Mouse (Mus musculus) limb, embryonic 14.5 days (tissue): Measurements from ENCODE around the gene Oser1. TPM values are rescaled to one million over a fixed set of nuclear protein-coding genes. Genes with fewer than 3 reads are reported as not detected.

ENCODE experiments used
- ATAC-seq: fragments of 200-750 bp; cut with Nextera tagmentation; 2 replicates; pipeline ENCODE4 v1.8.0; 2017; ENCODE audit warnings: low read depth, moderate number of reproducible peaks, moderate TSS enrichment; ENCODE audit not compliant: low FRiP score
- DNase-seq: peaks from one replicate; pipeline ENCODE4 v3.0.0-alpha.2; 2015; ENCODE audit warnings: low spot score
- H3K27ac ChIP-seq: fragments of 300-500 bp; sonication (generic); replicated peaks from 2 replicates; pipeline ENCODE4 v1.5.1; 2014; ENCODE audit warnings: low read depth, mild to moderate bottlenecking, low read length, moderate library complexity, mixed read lengths
- H3K27me3 ChIP-seq: fragments of 300-500 bp; sonication (generic); 2 replicates; pipeline ENCODE4 v1.6.1; 2014; ENCODE audit warnings: low read length, mixed read lengths; ENCODE audit not compliant: control insufficient read depth, insufficient read depth
- H3K36me3 ChIP-seq: fragments of 300-500 bp; sonication (generic); 2 replicates; pipeline ENCODE4 v1.6.1; 2014; ENCODE audit warnings: mild to moderate bottlenecking, low read length, moderate library complexity, mixed read lengths; ENCODE audit not compliant: control insufficient read depth, insufficient read depth
- H3K4me1 ChIP-seq: fragments of 300-500 bp; sonication (generic); 2 replicates; pipeline ENCODE4 v1.6.1; 2014; ENCODE audit warnings: antibody characterized with exemption, low read length, mixed read lengths; ENCODE audit not compliant: control insufficient read depth, insufficient read depth
- H3K4me2 ChIP-seq: fragments of 300-500 bp; sonication (generic); replicated peaks from 2 replicates; pipeline ENCODE4 v1.6.1; 2014; ENCODE audit warnings: low read depth, mild to moderate bottlenecking, low read length, moderate library complexity; ENCODE audit not compliant: severe bottlenecking
- H3K4me3 ChIP-seq: fragments of 300-500 bp; sonication (generic); replicated peaks from 2 replicates; pipeline ENCODE4 v1.5.1; 2014; ENCODE audit warnings: low read length
- H3K9ac ChIP-seq: fragments of 300-500 bp; sonication (generic); 2 replicates; pipeline ENCODE4 v1.6.1; 2014; ENCODE audit warnings: mild to moderate bottlenecking, low read depth, low read length, moderate library complexity; ENCODE audit not compliant: severe bottlenecking
- H3K9me3 ChIP-seq: fragments of 300-500 bp; sonication (generic); 2 replicates; pipeline ENCODE4 v1.6.1; 2016; ENCODE audit warnings: low read length; ENCODE audit not compliant: control insufficient read depth
- POLR2A ChIP-seq: fragments of 200-500 bp; IDR thresholded peaks from 2 replicates; pipeline ENCODE4 v1.8.0; 2012; ENCODE audit warnings: inconsistent platforms, mild to moderate bottlenecking, moderate library complexity, borderline replicate concordance; ENCODE audit not compliant: insufficient read depth, insufficient read length; ENCODE audit errors: extremely low read depth
- WGBS: fragments of 180-500 bp; shearing (Covaris S2); extraction: QIAGEN DNeasy Blood & Tissue Kit; methylation state at CpG from one replicate; pipeline ENCODE4 v1.1.7; 2014; 5-methylcytosine and 5-hydroxymethylcytosine counted together
- polyA plus RNA-seq, 2 experiments: library from polyadenylated mRNA; depleted of rRNA in 1 of 2; stranded (reverse) in 1 of 2; unstranded in 1 of 2; fragments of >200 nt; fragmentation: Nextera tagmentation in 1 of 2; extraction: Ambion mirVana in 1 of 2; gene quantifications; 2 replicates each; pipeline versions ENCODE4 v1.2.1 to v1.2.3; 2012 to 2014

Oser1 gene
- polyA plus RNA-seq, 2 experiments = 33.8 to 85.8 TPM

DNA sequence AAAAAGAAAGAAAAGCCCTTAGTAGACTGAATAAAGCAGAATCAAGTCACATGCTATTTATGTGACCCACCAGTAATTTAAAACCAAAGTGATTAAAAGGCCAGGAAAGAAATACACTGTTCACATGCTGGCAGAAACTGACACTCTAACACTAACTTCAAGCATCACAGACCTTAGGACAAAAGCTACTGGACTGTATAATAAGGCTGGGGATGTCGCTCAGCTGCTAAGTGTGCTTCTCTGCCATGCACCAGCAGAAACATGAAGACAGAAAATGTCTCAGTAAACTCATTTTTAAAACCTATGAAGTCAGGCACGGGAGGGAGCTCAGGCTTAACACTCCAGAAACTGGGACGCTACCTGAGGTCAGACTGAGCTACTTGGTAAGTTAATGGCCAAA is 14.3 kb downstream of the Oser1 start:
- WGBS = 86% methylated on average over 3 of the region's 3 CpGs
- DNase-seq (no peak), ATAC-seq (no peak)
- Histone ChIP-seq H3K27me3 (no peaks in the 10 kb centered on the region), H3K9me3 (no peaks in the 10 kb centered on the region), H3K27ac (no peak overlapping the region), H3K4me3 (no peak overlapping the region), H3K36me3 (peaks cover 69% of the 10 kb centered on the region), H3K9ac (no peak overlapping the region), H3K4me1 (no peaks in the 10 kb centered on the region), H3K4me2 (no peak overlapping the region)
- no peak for TF ChIP-seq POLR2A

DNA sequence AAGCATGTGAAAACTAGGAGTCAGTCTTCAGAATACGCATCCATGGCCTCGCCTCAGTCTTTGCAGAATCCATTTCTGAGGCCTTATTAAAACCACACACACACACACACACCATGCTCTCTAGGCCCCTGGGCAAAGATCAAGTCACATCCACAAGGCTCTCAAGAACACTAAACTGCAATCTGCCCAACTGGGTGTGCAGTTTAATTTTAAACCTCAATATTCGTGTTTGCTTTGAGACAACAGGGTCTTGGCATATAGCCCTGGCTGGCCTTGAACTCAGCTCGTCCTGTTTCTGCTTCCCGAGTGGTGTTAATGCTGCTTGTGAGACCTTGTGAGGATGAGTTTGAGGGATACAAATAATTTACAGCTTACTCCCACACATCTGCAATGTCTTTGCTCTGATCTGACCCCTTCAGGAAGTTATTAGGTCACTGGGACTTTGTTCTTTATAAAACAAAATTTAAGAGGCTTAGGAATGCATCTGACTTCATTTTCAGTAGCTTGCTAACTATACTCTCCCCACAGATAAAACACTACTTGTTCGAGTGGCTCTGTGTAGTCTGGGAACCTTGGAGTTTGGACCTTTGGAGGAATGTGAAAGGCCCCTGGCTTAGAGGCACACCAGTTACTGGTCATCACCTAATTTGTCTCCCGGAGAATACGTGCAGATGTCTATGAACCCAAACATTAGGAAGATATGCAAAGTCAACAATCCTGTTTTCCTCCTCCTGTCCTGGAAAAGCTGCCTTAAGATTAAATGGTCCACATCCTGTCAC is 20.3 kb downstream of the Oser1 start:
- Histone ChIP-seq H3K9ac (no peak overlapping the region), H3K4me2 (no peak overlapping the region), H3K27ac (no peak overlapping the region), H3K36me3 (peaks cover 38% of the 10 kb centered on the region), H3K9me3 (no peaks in the 10 kb centered on the region), H3K4me1 (no peaks in the 10 kb centered on the region), H3K4me3 (no peak overlapping the region), H3K27me3 (no peaks in the 10 kb centered on the region)
- 81% methylated on average over 8 of the region's 8 CpGs for WGBS
- TF ChIP-seq POLR2A = no peak
- no peak for ATAC-seq
- no peak for DNase-seq

DNA sequence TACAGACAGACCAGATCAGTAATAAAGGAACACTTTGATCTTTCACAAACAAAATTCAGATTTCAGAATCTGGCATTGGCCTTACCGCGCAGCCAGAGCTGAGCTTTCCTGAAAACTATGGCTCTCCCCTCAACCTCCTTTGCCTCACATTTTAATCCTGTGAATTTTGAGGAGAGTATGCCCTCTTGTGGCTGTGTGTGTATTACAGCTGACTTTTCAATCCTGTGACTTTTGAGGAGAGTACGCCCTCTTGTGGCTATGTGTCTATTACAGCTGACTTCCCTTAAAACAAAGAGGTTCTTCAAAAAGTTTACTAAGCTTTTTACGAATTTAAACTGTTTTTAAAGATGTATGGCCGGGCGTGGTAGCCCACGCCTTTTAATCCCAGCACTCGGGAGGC is 23.3 kb downstream of the Oser1 start:
- peaks cover 16% of the 10 kb centered on the region for H3K36me3 ChIP-seq
- H3K27ac ChIP-seq = no peak overlapping the region
- no peak for TF ChIP-seq POLR2A
- H3K9ac ChIP-seq = no peak overlapping the region
- WGBS = 12% methylated on average over 8 of the region's 8 CpGs
- ATAC-seq (no peak), DNase-seq (peak; percentile 85)
- no peak overlapping the region for H3K4me2 ChIP-seq
- H3K27me3 ChIP-seq = no peaks in the 10 kb centered on the region
- H3K9me3 ChIP-seq = no peaks in the 10 kb centered on the region
- peaks cover 6% of the 10 kb centered on the region; the same call in 1 of the 2 replicates for H3K4me1 ChIP-seq
- no peak overlapping the region for H3K4me3 ChIP-seq

DNA sequence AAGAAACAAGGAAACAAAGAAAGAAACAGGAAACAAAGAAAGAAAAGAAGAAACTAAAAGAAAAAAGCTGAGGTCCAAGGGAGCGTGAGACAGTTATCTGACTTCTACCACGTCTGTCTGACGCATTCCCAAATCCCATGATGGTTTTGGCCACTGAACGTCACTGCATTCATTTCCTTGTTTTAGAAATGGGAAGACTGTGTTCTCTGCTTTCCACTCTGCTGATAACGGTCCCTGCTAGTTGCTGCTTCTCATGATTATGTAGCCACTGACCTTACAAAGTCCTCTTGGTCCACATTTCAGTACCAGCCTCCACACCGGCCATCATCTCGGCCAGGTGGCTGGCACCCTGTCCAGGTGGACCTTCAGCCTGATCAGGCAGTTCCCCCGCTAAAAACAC is 25.3 kb downstream of the Oser1 start:
- Histone ChIP-seq H3K9me3 (no peaks in the 10 kb centered on the region), H3K27me3 (no peaks in the 10 kb centered on the region), H3K4me2 (no peak overlapping the region), H3K4me3 (no peak overlapping the region), H3K36me3 (peaks cover 2% of the 10 kb centered on the region; the same call in 1 of the 2 replicates), H3K27ac (no peak overlapping the region), H3K9ac (no peak overlapping the region), H3K4me1 (peaks cover 6% of the 10 kb centered on the region; the same call in 1 of the 2 replicates)
- whole genome bisulfite sequencing = 74% methylated on average over 8 of the region's 8 CpGs
- ATAC-seq (no peak), DNase-seq (no peak)
- no peak for TF ChIP-seq POLR2A

DNA sequence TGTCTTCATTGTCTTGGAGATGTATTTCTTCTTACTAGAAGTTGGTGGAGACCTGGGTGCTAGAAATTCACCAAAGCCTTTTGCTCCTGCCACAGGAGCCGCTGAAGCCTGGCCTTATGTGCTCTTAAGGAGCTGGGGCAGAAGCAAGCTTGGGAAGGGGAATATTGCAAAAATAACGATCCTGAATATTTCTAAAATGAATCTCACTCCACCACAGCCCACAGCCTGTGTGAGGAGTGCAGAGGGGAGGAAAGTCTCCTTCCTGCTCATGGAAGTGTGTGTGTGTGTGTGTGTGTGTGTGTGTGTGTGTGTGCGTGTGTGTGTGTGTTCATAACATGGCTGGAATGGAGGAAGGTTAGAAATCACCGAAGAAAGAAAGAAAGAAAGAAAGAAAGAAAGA is 25.7 kb downstream of the Oser1 start:
- no peak overlapping the region for H3K9ac ChIP-seq
- no peak for TF ChIP-seq POLR2A
- peaks cover 6% of the 10 kb centered on the region; the same call in 1 of the 2 replicates for H3K4me1 ChIP-seq
- H3K36me3 ChIP-seq = no peaks in the 10 kb centered on the region
- no peak overlapping the region for H3K4me2 ChIP-seq
- WGBS = 84% methylated on average over 4 of the region's 4 CpGs
- no peak for DNase-seq
- no peak overlapping the region for H3K27ac ChIP-seq
- no peaks in the 10 kb centered on the region for H3K27me3 ChIP-seq
- H3K4me3 ChIP-seq = no peak overlapping the region
- H3K9me3 ChIP-seq = no peaks in the 10 kb centered on the region
- ATAC-seq = no peak

DNA sequence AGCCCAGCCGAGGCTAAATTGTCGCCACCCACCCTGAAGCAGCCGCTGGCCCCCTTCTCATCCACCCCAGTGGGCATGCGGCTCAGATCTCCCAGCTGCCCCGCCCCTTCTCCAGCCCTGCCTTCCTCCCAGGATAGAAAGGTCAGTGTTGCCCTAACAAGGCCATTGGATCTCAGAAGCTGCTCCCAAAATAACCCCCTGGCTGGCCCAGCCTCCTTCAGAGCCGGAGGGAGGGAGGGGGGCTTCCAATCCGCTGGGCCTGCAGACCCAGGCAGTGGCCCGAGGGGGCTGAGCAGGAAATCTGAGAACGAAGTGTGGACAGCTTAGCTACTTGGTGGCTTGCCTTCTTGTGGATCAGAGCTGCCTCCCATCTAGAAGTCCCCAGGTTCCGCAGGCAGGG is 26.6 kb downstream of the Oser1 start, which contains the start of gene Jph2:
Gene Jph2, minus strand, starts transcription at position 89 of the 400 bp plus-strand sequence.
- 9% methylated on average over 10 of the region's 10 CpGs for WGBS
- no peaks in the 10 kb centered on the region for H3K9me3 ChIP-seq
- 0 out of 2 replicates have a peak within 1 kb of the TSS, but pooled peaks have one; percentile 19 for H3K27ac ChIP-seq
- ATAC-seq (peak; percentile 80), DNase-seq (peak; percentile 13)
- no peaks in the 10 kb centered on the region for H3K27me3 ChIP-seq
- H3K9ac ChIP-seq = peak within 1 kb of the TSS; percentile 22; the same call in 1 of the 2 replicates
- peaks cover 6% of the 10 kb centered on the region; the same call in 1 of the 2 replicates for H3K4me1 ChIP-seq
- H3K36me3 ChIP-seq = no peaks in the 10 kb centered on the region
- H3K4me3 ChIP-seq = 0 out of 2 replicates have a peak within 1 kb of the TSS, but pooled peaks have one; percentile 7
- H3K4me2 ChIP-seq = peak within 1 kb of the TSS; percentile 32; the same call in 1 of the 2 replicates
- no peak for TF ChIP-seq POLR2A
